Mouse (Mus musculus) forebrain, embryonic 10.5 days (tissue): ENCODE data around the gene Slc17a8. TPM values are rescaled to one million over a fixed set of nuclear protein-coding genes. Genes with fewer than 3 reads are reported as not detected.
"Not testable (repeated sequence)": the region's sequence is repeated elsewhere in the genome, so short reads cannot be mapped to it uniquely, and the experiment has no call there.

Source experiments
- DNase-seq: peaks from one replicate; pipeline ENCODE4 v3.0.0-alpha.2; 2017; ENCODE audit warnings: low spot score; ENCODE audit errors: extremely low spot score
- H3K27ac ChIP-seq: fragments of 300-500 bp; sonication (generic); 2 replicates; pipeline ENCODE4 v1.5.1; 2016; ENCODE audit warnings: mild to moderate bottlenecking
- H3K27me3 ChIP-seq: fragments of 300-500 bp; sonication (generic); 2 replicates; pipeline ENCODE4 v1.6.1; 2016; ENCODE audit warnings: mild to moderate bottlenecking; ENCODE audit not compliant: poor library complexity, severe bottlenecking
- H3K36me3 ChIP-seq: fragments of 300-500 bp; sonication (generic); replicated peaks from 2 replicates; pipeline ENCODE4 v1.6.1; 2016; ENCODE audit warnings: mild to moderate bottlenecking, moderate library complexity
- H3K4me1 ChIP-seq: fragments of 300-500 bp; sonication (generic); 2 replicates; pipeline ENCODE4 v1.6.1; 2016
- H3K4me3 ChIP-seq: fragments of 300-500 bp; sonication (generic); 2 replicates; pipeline ENCODE4 v1.5.1; 2016; ENCODE audit warnings: mild to moderate bottlenecking, moderate library complexity
- H3K9me3 ChIP-seq: fragments of 300-500 bp; sonication (generic); 2 replicates; pipeline ENCODE4 v1.6.1; 2016; ENCODE audit warnings: mild to moderate bottlenecking, moderate library complexity
- WGBS: fragments of 180-500 bp; shearing (Covaris S2); methylation state at CpG from one replicate; pipeline ENCODE4 v1.1.7; 2016; 5-methylcytosine and 5-hydroxymethylcytosine counted together
- polyA plus RNA-seq: library from polyadenylated mRNA; unstranded; fragments of >200 nt; fragmentation: Nextera tagmentation; extraction: Ambion mirVana; gene quantifications from 2 replicates; pipeline ENCODE4 v1.2.1, GENCODE M21; 2016

The Slc17a8 gene
- polyA plus RNA-seq, 1 experiment from 2014 or later: 0.07 TPM

DNA sequence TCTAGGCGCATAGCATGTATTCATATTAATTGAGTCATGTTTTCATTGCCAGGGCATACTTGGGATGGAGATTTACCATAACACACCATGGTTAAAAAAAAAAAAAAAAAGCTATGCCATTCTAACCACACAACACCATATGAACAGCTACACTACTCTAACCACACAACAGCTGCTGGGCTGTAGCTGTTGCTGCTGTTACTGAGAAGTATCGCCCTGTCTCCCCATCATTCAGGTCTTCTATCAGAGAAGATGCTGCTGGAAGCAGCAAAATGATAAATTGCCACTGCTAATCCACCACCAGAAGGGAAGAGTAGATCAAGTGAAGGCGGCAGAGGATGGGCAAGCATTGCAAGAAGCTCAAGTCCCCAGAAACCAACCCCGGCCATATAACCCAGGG, 42.3 kb downstream of the Slc17a8 start:
- H3K4me3 ChIP-seq: no peak overlapping the region
- H3K27ac ChIP-seq: no peak overlapping the region
- WGBS: 90% methylated on average over 4 of the region's 4 CpGs
- H3K4me1 ChIP-seq: no peaks in the 10 kb centered on the region
- H3K27me3 ChIP-seq: no peaks in the 10 kb centered on the region
- H3K36me3 ChIP-seq: no peaks in the 10 kb centered on the region
- H3K9me3 ChIP-seq: no peaks in the 10 kb centered on the region
- DNase-seq: no peak

DNA sequence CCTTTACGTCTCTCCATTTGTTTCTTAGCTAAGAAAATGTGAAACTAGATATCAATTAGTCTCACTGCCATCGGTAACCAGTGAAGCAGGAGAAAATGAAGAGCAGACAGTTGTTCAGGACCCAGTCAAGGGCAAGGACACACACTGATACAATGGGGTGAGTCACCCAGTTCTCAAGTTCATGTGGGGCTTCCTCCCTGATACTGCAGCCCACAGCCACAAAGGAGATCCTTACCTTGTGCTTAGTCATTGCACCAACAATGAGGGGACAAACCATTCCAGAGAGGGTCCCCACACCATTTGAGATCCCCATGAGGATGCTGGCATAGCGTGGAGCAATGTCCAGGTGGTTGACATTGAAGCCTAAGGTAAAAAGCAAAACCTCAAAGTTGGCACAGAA, 43.4 kb downstream of the Slc17a8 start:
- 84% methylated on average over 3 of the region's 3 CpGs for WGBS
- H3K4me3 ChIP-seq: no peak overlapping the region

DNA sequence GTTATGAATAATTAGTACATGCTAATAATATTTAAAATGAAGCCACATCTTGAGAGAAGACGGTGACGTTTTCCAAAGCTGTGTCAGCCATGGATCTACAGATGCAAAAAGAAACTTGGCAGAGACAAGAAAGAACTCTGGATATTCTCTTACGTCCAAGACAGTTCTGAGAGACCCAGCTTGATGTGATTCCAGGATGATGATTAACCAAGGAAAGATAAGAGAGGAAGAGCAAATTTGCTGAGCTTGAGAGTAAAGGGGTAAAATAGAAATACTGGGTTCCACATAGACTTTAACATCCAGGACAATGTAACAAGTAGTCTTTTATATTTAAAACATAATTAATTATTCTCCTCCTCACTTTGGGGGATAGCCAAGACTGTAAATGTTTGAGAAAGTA, 47.6 kb downstream of the Slc17a8 start:
- Histone ChIP-seq H3K36me3 (no peaks in the 10 kb centered on the region), H3K9me3 (no peaks in the 10 kb centered on the region), H3K27me3 (no peaks in the 10 kb centered on the region), H3K4me1 (no peaks in the 10 kb centered on the region), H3K4me3 (no peak overlapping the region), H3K27ac (no peak overlapping the region)
- WGBS: 93% methylated on average over 3 of the region's 3 CpGs
- DNase-seq: no peak

More for the DNA sequence above, 43.4 kb downstream of the Slc17a8 start:
- Histone ChIP-seq H3K36me3 (no peaks in the 10 kb centered on the region), H3K4me1 (no peaks in the 10 kb centered on the region), H3K27me3 (no peaks in the 10 kb centered on the region), H3K27ac (no peak overlapping the region), H3K9me3 (no peaks in the 10 kb centered on the region)
- DNase-seq: no peak

DNA sequence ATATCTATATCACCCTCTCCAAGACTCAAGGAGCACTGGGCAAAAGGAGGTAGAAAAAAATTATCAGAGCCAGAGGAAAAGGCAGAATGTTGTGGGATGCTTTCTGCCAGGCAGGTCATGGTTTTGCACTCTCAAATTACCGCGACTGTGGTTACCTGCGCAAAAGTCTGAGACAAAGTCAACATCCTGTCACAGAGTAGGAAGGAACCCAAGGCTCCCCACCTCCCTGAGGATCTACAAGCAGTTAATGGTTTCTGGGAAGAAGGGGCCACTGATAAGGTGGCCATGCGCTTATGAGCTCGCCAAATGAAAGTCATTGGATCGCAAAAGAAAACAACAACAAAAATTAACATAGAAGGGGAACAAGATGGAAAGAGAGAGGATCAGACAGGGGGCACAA, 48.1 kb downstream of the Slc17a8 start:
- no peak for DNase-seq
- H3K4me1 ChIP-seq: no peaks in the 10 kb centered on the region
- H3K9me3 ChIP-seq: no peaks in the 10 kb centered on the region
- no peak overlapping the region for H3K4me3 ChIP-seq
- no peaks in the 10 kb centered on the region for H3K36me3 ChIP-seq
- 96% methylated on average over 6 of the region's 6 CpGs for WGBS
- H3K27me3 ChIP-seq: no peaks in the 10 kb centered on the region
- H3K27ac ChIP-seq: no peak overlapping the region

DNA sequence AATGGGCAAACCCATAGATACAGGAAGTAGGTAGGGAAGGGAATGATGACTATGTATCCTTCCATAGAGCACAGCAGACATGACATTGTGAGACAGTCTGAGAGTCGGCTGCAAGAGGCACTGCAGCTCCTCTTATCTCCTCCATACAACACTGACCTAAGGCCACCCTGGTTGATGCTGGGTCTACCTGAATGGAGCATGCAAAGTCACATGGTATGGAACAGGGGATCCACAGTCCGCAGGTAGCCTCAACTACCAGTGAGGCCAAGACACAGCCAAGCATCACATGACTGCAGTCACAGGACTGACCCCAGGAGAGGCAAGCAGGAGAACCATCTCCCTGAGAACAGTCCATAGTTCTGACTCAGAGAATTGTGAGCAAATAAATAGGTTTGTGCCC, 53.7 kb downstream of the Slc17a8 start:
- no peaks in the 10 kb centered on the region for H3K9me3 ChIP-seq
- 92% methylated on average over 2 of the region's 2 CpGs for WGBS
- H3K36me3 ChIP-seq: no peaks in the 10 kb centered on the region
- H3K27me3 ChIP-seq: no peaks in the 10 kb centered on the region
- no peak overlapping the region for H3K27ac ChIP-seq
- H3K4me1 ChIP-seq: no peaks in the 10 kb centered on the region
- DNase-seq: no peak
- no peak overlapping the region for H3K4me3 ChIP-seq

DNA sequence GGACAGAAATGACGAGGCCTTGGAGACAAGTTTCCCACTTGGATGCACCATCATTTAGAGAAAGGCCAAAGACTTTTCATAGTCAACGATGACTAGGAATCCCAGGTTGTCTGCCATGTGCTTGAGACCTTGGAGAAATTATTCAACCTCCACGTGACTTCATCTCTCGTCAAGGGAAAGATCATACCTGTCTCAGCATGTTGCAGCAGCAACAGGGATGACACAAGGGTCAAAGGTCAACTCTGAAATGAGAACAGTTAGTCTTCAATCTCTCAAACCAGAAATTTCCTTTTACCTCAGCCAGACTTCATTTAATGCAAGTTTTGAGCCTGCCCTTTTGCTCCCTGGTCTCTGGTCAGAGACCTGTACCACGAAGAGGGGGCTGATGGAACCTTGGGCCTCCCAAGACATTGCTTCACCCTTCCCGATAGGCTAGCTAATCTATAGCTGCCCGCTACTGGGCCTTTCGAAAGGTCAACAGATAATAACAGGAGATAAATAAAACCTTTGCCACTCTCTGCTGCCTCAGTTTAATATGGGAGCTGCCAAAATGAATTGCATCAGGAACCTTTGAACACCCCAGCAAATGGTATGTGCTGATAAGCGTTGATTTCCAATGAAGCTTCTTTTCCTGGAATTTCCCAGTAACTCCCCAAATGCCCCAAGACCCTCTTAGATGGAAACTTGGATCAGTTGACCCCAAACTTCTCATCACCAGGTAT, 55.6 kb downstream of the Slc17a8 start:
- H3K36me3 ChIP-seq: no peaks in the 10 kb centered on the region
- DNase-seq: no peak
- no peaks in the 10 kb centered on the region for H3K9me3 ChIP-seq
- H3K27ac ChIP-seq: no peak overlapping the region
- H3K4me1 ChIP-seq: no peaks in the 10 kb centered on the region
- no peak overlapping the region for H3K4me3 ChIP-seq
- 91% methylated on average over 9 of the region's 9 CpGs for WGBS
- no peaks in the 10 kb centered on the region for H3K27me3 ChIP-seq

DNA sequence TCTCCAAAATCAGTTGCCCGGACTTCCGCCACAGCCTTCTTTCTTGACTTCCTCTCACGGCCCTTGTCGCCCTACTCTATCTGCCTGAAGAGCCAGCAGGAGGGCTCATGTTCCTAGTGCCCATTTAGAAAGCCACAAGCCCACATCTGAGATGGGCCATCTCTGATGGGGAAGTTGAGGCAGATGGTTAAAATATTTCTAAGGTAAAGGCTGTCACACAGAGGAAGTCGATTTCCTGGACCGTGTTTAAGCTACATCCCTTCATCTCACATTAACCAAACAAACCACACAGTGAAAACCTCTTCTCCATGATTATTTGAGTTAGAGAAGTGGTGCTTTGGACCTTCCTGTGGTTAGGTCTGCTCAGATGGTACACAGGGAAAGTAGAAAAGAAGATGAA, 58.9 kb downstream of the Slc17a8 start:
- H3K9me3 ChIP-seq: no peaks in the 10 kb centered on the region
- H3K4me3 ChIP-seq: no peak overlapping the region
- H3K27ac ChIP-seq: no peak overlapping the region
- no peak for DNase-seq
- WGBS: 94% methylated on average over 6 of the region's 6 CpGs
- H3K27me3 ChIP-seq: no peaks in the 10 kb centered on the region
- no peaks in the 10 kb centered on the region for H3K36me3 ChIP-seq
- no peaks in the 10 kb centered on the region for H3K4me1 ChIP-seq

DNA sequence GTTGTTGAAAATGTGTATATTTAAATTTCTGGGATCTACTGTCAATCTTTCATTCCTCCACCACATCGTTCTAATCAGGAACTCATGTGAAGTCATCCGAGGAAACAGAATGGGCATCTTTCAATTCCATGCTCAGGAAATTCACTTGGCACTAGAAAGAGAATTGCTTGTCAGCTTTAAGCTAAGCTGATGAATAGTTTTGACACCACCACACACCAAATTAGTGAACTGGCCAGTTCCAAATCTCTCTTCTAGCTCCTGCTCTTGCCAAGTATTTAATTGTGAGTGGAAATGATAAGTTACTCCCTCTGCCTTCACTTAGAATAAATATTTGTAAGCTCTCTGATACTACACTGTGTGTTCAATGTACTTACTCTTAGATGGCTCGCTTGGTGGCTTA, 61.7 kb downstream of the Slc17a8 start:
- H3K27me3 ChIP-seq: no peaks in the 10 kb centered on the region
- no peaks in the 10 kb centered on the region for H3K9me3 ChIP-seq
- no peak for DNase-seq
- no peak overlapping the region for H3K27ac ChIP-seq
- WGBS: 89% methylated on average over 3 of the region's 3 CpGs
- no peak overlapping the region for H3K4me3 ChIP-seq
- no peaks in the 10 kb centered on the region for H3K36me3 ChIP-seq
- H3K4me1 ChIP-seq: no peaks in the 10 kb centered on the region

DNA sequence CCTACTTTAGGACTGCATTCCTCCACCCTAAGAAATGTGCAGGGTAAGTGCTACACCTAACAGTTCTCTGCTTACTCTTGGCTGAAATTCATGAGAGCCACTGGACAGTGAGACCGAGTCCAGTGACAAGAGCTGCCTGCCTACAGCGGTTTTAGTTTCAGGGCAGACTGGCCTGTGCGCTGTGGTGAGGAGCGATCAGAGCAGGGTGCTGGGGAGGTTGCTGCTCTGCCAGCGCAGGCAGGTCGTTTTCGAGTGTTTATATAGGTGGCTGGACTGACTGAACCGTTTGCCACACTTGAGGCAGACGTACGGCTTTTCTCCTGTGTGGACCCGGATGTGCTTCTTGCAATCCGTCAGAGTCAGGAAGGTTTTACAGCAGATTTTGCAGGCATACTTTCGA, 66.2 kb downstream of the Slc17a8 start:
- not testable (repeated sequence) for H3K9me3 ChIP-seq, H3K27ac ChIP-seq, H3K4me3 ChIP-seq, H3K36me3 ChIP-seq, H3K4me1 ChIP-seq, H3K27me3 ChIP-seq, DNase-seq
- 91% methylated on average over 13 of the region's 13 CpGs for WGBS

DNA sequence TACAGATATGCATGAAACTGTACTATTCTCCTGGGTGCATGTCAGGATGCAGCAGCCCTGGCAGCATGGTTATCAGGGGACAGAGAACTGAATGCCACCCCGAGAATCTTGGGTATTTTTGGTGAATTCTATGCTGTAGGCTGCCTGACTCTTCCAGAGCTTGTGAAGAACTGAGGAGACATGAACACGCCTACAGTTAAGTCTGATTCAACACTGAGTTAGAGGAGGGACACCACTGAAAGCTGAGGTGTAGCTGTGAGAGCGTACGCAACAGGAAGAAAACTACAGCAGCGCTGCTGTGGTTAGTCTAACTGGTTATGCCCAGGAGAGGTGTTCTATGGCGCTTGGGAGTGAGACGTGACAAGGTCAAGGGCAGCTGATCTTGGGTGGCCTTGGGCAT, 67.2 kb downstream of the Slc17a8 start:
- not testable (repeated sequence) for DNase-seq, H3K4me3 ChIP-seq, H3K9me3 ChIP-seq, H3K4me1 ChIP-seq, H3K27me3 ChIP-seq, H3K36me3 ChIP-seq, H3K27ac ChIP-seq
- 91% methylated on average over 7 of the region's 7 CpGs for WGBS

DNA sequence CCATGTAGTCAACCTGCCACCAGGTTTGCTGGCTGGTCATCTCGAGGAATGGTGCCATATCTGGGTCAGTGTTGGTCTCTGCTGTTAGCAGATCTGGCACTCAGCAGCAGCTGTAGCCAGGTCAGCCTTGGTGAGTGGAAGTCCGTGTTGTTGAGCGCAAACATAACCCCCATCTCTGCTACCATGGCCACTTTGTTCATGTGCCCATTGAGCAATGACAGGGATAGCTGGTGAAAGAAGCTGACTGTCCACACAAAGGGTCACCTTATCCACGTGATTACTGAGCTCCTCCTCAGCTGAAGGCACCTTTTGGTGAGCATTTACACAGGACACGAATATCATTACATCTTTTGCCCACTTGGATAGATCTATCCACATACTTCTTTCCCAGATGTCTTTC, 68.0 kb downstream of the Slc17a8 start:
- Histone ChIP-seq H3K4me1 (no peaks in the 10 kb centered on the region), H3K9me3 (no peaks in the 10 kb centered on the region), H3K27me3 (no peaks in the 10 kb centered on the region), H3K36me3 (no peaks in the 10 kb centered on the region), H3K27ac (no peak overlapping the region), H3K4me3 (no peak overlapping the region)
- no peak for DNase-seq
- 82% methylated on average over 5 of the region's 5 CpGs for WGBS

DNA sequence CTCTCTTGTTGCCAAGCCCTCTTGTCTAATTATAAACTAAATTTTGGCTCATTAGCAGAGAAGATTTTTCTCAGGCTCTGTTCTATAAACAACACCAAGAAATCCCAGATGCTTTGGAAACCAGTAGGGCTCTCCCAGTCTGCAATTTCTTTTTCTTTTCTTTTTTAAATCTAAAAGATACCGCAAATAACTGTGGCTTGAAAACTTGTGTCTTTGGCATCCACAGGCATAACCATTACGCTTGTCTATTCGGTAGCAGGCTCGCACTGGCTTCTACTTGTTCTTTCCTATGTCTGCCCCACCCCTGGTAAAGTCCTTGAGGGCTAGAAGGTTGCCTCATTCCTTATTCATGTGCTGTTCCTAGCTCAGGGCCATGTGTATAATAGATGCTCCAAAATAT, 69.4 kb downstream of the Slc17a8 start:
- Histone ChIP-seq H3K27me3 (no peaks in the 10 kb centered on the region), H3K4me1 (no peaks in the 10 kb centered on the region), H3K4me3 (no peak overlapping the region), H3K9me3 (no peaks in the 10 kb centered on the region), H3K36me3 (no peaks in the 10 kb centered on the region), H3K27ac (no peak overlapping the region)
- 92% methylated on average over 4 of the region's 4 CpGs for WGBS
- no peak for DNase-seq

DNA sequence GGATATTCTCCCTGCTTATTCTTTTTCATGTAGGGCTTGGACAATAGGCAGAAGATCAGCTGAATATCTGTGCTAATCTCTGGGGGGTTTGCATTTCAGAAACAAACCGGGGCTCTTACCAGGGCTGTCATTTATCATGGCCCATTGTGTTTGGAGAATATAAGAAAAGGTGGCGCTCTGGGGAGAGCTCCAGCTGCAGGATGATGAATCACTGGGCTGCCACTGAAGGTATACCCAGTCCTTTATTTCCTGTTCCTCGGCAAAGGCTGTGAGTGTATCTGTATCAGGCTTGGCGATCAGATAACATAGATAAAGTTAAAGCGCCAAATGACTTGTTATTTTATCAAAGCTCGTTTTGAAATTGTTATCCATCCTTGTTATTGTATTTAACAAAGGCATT, 73.0 kb downstream of the Slc17a8 start:
- no peak for DNase-seq
- Histone ChIP-seq H3K27me3 (no peaks in the 10 kb centered on the region), H3K4me3 (no peak overlapping the region), H3K27ac (no peak overlapping the region), H3K4me1 (no peaks in the 10 kb centered on the region; the same call in 1 of the 2 replicates), H3K36me3 (no peaks in the 10 kb centered on the region), H3K9me3 (no peaks in the 10 kb centered on the region)
- WGBS: 74% methylated on average over 6 of the region's 6 CpGs

DNA sequence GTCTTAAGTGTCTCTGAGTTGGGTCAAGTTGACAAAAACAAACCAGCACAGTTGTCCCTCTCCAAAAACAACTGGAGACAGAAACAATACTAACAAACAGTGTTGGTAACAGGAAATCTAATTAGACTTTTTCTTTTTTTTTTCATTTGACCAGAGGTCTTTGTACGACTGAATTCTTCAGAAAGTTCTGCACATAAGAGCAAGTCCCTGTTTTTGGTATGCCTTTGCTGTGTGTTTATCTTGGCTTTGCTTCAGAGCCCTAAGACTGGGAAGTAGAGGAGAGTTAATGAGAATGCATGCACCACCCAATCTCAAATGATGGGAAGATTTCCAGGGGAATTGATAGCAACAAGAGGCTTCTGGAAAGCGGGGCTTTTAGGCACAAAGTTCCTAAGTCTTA, 74.1 kb downstream of the Slc17a8 start:
- no peak for DNase-seq
- Histone ChIP-seq H3K27ac (no peak overlapping the region), H3K36me3 (no peaks in the 10 kb centered on the region), H3K9me3 (no peaks in the 10 kb centered on the region; the same call in 1 of the 2 replicates), H3K4me3 (no peak overlapping the region), H3K4me1 (no peaks in the 10 kb centered on the region; the same call in 1 of the 2 replicates), H3K27me3 (no peaks in the 10 kb centered on the region)
- 91% methylated on average over 2 of the region's 2 CpGs for WGBS
